Mouse (Mus musculus): ENCODE measurements around the gene Shmt2. TPM values are rescaled to one million over a fixed set of nuclear protein-coding genes. Genes with fewer than 3 reads are reported as not detected.

Shmt2 gene
- polyA plus RNA-seq (2015; fragmentation: Nextera tagmentation; extraction: Ambion mirVana): 45.0 and 45.6 TPM in 2 replicates

- peak within 1 kb of the TSS; percentile 63 for H3K9ac ChIP-seq (ENCODE audit: low read depth, low read length)
- H3K36me3 ChIP-seq (ENCODE audit: control insufficient read depth, insufficient read depth, low read length): peaks cover 4% of the 10 kb centered on the region; the same call in 1 of the 2 replicates
- peak; percentile 66 for ATAC-seq
- under 1% methylated on average over 21 of the region's 21 CpGs for WGBS
- peaks cover 16% of the 10 kb centered on the region for H3K27me3 ChIP-seq (ENCODE audit: control insufficient read depth, insufficient read depth, low read depth, low read length)
- H3K9me3 ChIP-seq (replicated peaks; ENCODE audit: control insufficient read depth, low read length, poor library complexity, severe bottlenecking): no peaks in the 10 kb centered on the region
- peak within 1 kb of the TSS; percentile 28; the same call in 1 of the 2 replicates for H3K27ac ChIP-seq (ENCODE audit: low read length)
- H3K4me1 ChIP-seq (ENCODE audit: control insufficient read depth, insufficient read depth, low read length): peaks cover 34% of the 10 kb centered on the region
- H3K4me2 ChIP-seq (ENCODE audit: low read length): peak within 1 kb of the TSS; percentile 96
- H3K4me3 ChIP-seq (ENCODE audit: low read depth, low read length): peak within 1 kb of the TSS; percentile 58
These were observed at the start of gene Shmt2 for GRCm38 (mm10) chr10:127522088-127522581. Gene Shmt2 (minus strand): TSS chr10:127522444.

DNA sequence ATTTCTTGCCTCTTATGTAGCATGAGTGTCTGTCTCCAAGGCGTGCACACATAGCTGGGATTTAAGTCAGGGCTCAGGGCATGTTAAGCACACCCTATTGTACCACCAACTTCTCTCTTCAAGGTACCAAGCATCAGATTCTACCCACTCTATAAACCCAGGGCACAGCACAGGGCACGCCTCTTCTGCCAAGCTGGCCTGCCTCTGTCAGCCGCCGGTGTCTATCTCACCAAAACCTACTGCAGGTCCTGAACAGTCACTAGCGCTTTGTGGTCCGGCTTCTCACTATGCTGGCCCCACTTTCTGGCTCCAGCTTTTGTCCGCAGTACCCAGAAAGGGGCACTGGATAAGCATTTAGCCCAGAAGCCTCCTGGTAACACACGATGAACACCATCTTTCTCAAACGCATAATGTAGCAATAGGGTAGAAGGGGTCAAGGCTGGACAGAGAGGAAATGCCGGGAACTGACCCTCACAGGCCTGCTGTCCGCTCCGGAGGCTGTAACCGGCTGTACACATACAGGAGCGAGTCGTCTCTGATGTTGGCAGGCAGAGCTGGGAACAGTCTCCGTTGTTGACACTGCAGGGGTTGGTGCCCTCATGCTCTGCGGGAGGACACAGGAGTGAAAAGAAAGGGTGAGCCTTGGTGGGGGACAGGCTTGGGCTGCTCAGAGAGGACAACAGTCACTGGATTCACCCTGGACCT lies 48.8 kb upstream of the Shmt2 start:
- no peak overlapping the region for H3K4me2 ChIP-seq (ENCODE audit: low read length)
- peaks cover 63% of the 10 kb centered on the region for H3K36me3 ChIP-seq (ENCODE audit: control insufficient read depth, insufficient read depth, low read length)
- H3K9ac ChIP-seq (ENCODE audit: low read depth, low read length): no peak overlapping the region
- no peaks in the 10 kb centered on the region for H3K27me3 ChIP-seq (ENCODE audit: control insufficient read depth, insufficient read depth, low read depth, low read length)
- WGBS: 93% methylated on average over 17 of the region's 17 CpGs
- no peaks in the 10 kb centered on the region for H3K4me1 ChIP-seq (ENCODE audit: control insufficient read depth, insufficient read depth, low read length)
- H3K9me3 ChIP-seq (replicated peaks; ENCODE audit: control insufficient read depth, low read length, poor library complexity, severe bottlenecking): no peaks in the 10 kb centered on the region
- no peak overlapping the region for H3K4me3 ChIP-seq (ENCODE audit: low read depth, low read length)
- no peak overlapping the region for H3K27ac ChIP-seq (ENCODE audit: low read length)
- ATAC-seq: no peak

- no peak for ATAC-seq
- WGBS: 88% methylated on average over 6 of the region's 6 CpGs
- peaks cover 63% of the 10 kb centered on the region for H3K36me3 ChIP-seq (ENCODE audit: control insufficient read depth, insufficient read depth, low read length)
These were observed 48.1 kb upstream of the Shmt2 start for GRCm38 (mm10) chr10:127570384-127570783.

GRCm38 (mm10) chr10:127569450-127569849 lies 47.2 kb upstream of the Shmt2 start:
- WGBS: 34% methylated on average over 3 of the region's 3 CpGs
- Histone ChIP-seq H3K4me3 (ENCODE audit: low read depth, low read length) (no peak overlapping the region), H3K9ac (ENCODE audit: low read depth, low read length) (no peak overlapping the region), H3K27ac (ENCODE audit: low read length) (no peak overlapping the region), H3K27me3 (ENCODE audit: control insufficient read depth, insufficient read depth, low read depth, low read length) (no peaks in the 10 kb centered on the region), H3K4me1 (ENCODE audit: control insufficient read depth, insufficient read depth, low read length) (no peaks in the 10 kb centered on the region), H3K9me3 (replicated peaks; ENCODE audit: control insufficient read depth, low read length, poor library complexity, severe bottlenecking) (no peaks in the 10 kb centered on the region), H3K4me2 (ENCODE audit: low read length) (no peak overlapping the region), H3K36me3 (ENCODE audit: control insufficient read depth, insufficient read depth, low read length) (peaks cover 58% of the 10 kb centered on the region)
- no peak for ATAC-seq

More at GRCm38 (mm10) chr10:127570384-127570783, 48.1 kb upstream of the Shmt2 start:
- Histone ChIP-seq H3K9me3 (replicated peaks; ENCODE audit: control insufficient read depth, low read length, poor library complexity, severe bottlenecking) (no peaks in the 10 kb centered on the region), H3K4me1 (ENCODE audit: control insufficient read depth, insufficient read depth, low read length) (no peaks in the 10 kb centered on the region), H3K27ac (ENCODE audit: low read length) (no peak overlapping the region), H3K4me3 (ENCODE audit: low read depth, low read length) (no peak overlapping the region), H3K4me2 (ENCODE audit: low read length) (no peak overlapping the region), H3K27me3 (ENCODE audit: control insufficient read depth, insufficient read depth, low read depth, low read length) (no peaks in the 10 kb centered on the region), H3K9ac (ENCODE audit: low read depth, low read length) (no peak overlapping the region)

- H3K27me3 ChIP-seq (ENCODE audit: control insufficient read depth, insufficient read depth, low read depth, low read length): no peaks in the 10 kb centered on the region
These were observed 44.5 kb upstream of the Shmt2 start for GRCm38 (mm10) chr10:127566553-127567326.

DNA sequence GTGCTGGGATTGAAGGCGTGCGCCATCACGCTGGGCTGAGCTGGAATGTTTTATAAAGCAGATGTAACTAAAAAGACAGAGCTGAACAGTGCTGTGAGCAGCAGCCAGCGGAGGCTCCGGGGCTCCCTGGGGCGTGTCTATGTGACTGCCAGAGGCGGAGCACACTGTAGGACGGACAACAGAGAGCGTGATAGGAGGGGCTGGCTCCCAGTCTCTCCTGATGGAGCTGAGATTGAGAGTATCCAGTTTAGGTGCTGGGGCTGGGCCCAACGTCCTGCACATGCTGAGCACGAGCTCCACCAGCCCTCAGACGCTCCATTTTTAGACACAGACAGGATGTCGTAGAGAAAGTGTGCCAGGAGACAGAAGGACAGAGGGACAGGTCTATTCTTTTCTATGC lies 42.1 kb upstream of the Shmt2 start:
- no peak overlapping the region for H3K27ac ChIP-seq (ENCODE audit: low read length)
- ATAC-seq: no peak
- H3K4me3 ChIP-seq (ENCODE audit: low read depth, low read length): no peak overlapping the region
- H3K9me3 ChIP-seq (replicated peaks; ENCODE audit: control insufficient read depth, low read length, poor library complexity, severe bottlenecking): no peaks in the 10 kb centered on the region
- no peak overlapping the region for H3K4me2 ChIP-seq (ENCODE audit: low read length)
- H3K27me3 ChIP-seq (ENCODE audit: control insufficient read depth, insufficient read depth, low read depth, low read length): no peaks in the 10 kb centered on the region
- H3K4me1 ChIP-seq (ENCODE audit: control insufficient read depth, insufficient read depth, low read length): no peaks in the 10 kb centered on the region
- H3K36me3 ChIP-seq (ENCODE audit: control insufficient read depth, insufficient read depth, low read length): peaks cover 65% of the 10 kb centered on the region
- WGBS: 61% methylated on average over 13 of the region's 13 CpGs
- H3K9ac ChIP-seq (ENCODE audit: low read depth, low read length): no peak overlapping the region

More at GRCm38 (mm10) chr10:127566553-127567326, 44.5 kb upstream of the Shmt2 start:
- no peak for ATAC-seq
- Histone ChIP-seq H3K4me1 (ENCODE audit: control insufficient read depth, insufficient read depth, low read length) (no peaks in the 10 kb centered on the region), H3K9me3 (replicated peaks; ENCODE audit: control insufficient read depth, low read length, poor library complexity, severe bottlenecking) (no peaks in the 10 kb centered on the region), H3K36me3 (ENCODE audit: control insufficient read depth, insufficient read depth, low read length) (peaks cover 50% of the 10 kb centered on the region), H3K9ac (ENCODE audit: low read depth, low read length) (no peak overlapping the region), H3K27ac (ENCODE audit: low read length) (no peak overlapping the region), H3K4me2 (ENCODE audit: low read length) (no peak overlapping the region), H3K4me3 (ENCODE audit: low read depth, low read length) (no peak overlapping the region)
- 95% methylated on average over 28 of the region's 28 CpGs for WGBS

- Histone ChIP-seq H3K36me3 (ENCODE audit: control insufficient read depth, insufficient read depth, low read length) (peaks cover 65% of the 10 kb centered on the region), H3K4me2 (ENCODE audit: low read length) (no peak overlapping the region), H3K9ac (ENCODE audit: low read depth, low read length) (no peak overlapping the region), H3K27me3 (ENCODE audit: control insufficient read depth, insufficient read depth, low read depth, low read length) (no peaks in the 10 kb centered on the region), H3K4me3 (ENCODE audit: low read depth, low read length) (no peak overlapping the region), H3K27ac (ENCODE audit: low read length) (no peak overlapping the region), H3K4me1 (ENCODE audit: control insufficient read depth, insufficient read depth, low read length) (no peaks in the 10 kb centered on the region), H3K9me3 (replicated peaks; ENCODE audit: control insufficient read depth, low read length, poor library complexity, severe bottlenecking) (no peaks in the 10 kb centered on the region)
- no peak; the same call in 1 of the 2 replicates for ATAC-seq
- 87% methylated on average over 8 of the region's 8 CpGs for WGBS
These were observed 41.6 kb upstream of the Shmt2 start for GRCm38 (mm10) chr10:127563840-127564239.

GRCm38 (mm10) chr10:127561145-127561544 lies 38.9 kb upstream of the Shmt2 start:
- H3K27me3 ChIP-seq (ENCODE audit: control insufficient read depth, insufficient read depth, low read depth, low read length): no peaks in the 10 kb centered on the region
- ATAC-seq: no peak
- no peaks in the 10 kb centered on the region for H3K9me3 ChIP-seq (replicated peaks; ENCODE audit: control insufficient read depth, low read length, poor library complexity, severe bottlenecking)
- H3K4me1 ChIP-seq (ENCODE audit: control insufficient read depth, insufficient read depth, low read length): no peaks in the 10 kb centered on the region
- H3K36me3 ChIP-seq (ENCODE audit: control insufficient read depth, insufficient read depth, low read length): peaks cover 75% of the 10 kb centered on the region
- H3K4me2 ChIP-seq (ENCODE audit: low read length): no peak overlapping the region
- no peak overlapping the region for H3K9ac ChIP-seq (ENCODE audit: low read depth, low read length)
- no peak overlapping the region for H3K27ac ChIP-seq (ENCODE audit: low read length)
- H3K4me3 ChIP-seq (ENCODE audit: low read depth, low read length): no peak overlapping the region

DNA sequence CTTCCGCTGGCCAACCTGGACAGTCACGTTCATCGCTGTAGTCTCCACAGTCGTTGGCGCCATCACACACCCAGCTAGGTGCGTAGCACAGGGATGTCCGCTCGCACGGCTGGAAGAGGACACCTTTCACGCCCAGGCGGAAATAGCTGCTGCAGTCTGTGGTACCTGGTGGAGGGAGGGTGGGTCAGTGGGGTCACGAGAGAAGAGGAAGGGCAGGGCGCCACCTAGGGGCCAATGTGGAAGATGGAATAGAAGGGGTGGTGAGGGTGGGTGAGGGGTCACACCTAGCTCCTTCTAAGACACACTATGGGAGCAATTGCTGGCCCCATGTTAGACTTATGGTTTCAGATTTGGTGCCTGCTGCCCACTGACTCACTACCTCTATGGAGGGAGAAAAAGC lies 35.2 kb upstream of the Shmt2 start:
- WGBS: 87% methylated on average over 13 of the region's 13 CpGs
- H3K4me2 ChIP-seq (ENCODE audit: low read length): no peak overlapping the region
- no peak overlapping the region for H3K9ac ChIP-seq (ENCODE audit: low read depth, low read length)
- H3K27ac ChIP-seq (ENCODE audit: low read length): no peak overlapping the region
- no peak for ATAC-seq
- no peaks in the 10 kb centered on the region for H3K27me3 ChIP-seq (ENCODE audit: control insufficient read depth, insufficient read depth, low read depth, low read length)
- H3K4me3 ChIP-seq (ENCODE audit: low read depth, low read length): no peak overlapping the region
- peaks cover 89% of the 10 kb centered on the region for H3K36me3 ChIP-seq (ENCODE audit: control insufficient read depth, insufficient read depth, low read length)
- no peaks in the 10 kb centered on the region for H3K4me1 ChIP-seq (ENCODE audit: control insufficient read depth, insufficient read depth, low read length)
- no peaks in the 10 kb centered on the region for H3K9me3 ChIP-seq (replicated peaks; ENCODE audit: control insufficient read depth, low read length, poor library complexity, severe bottlenecking)
